Mouse (Mus musculus): ENCODE measurements around the gene Stx2. TPM values are rescaled to one million over a fixed set of nuclear protein-coding genes. Genes with fewer than 3 reads are reported as not detected.

Stx2 gene
- total and polyA plus RNA-seq, 2 experiments from 2014 or later = 12.5 to 17.4 TPM

DNA sequence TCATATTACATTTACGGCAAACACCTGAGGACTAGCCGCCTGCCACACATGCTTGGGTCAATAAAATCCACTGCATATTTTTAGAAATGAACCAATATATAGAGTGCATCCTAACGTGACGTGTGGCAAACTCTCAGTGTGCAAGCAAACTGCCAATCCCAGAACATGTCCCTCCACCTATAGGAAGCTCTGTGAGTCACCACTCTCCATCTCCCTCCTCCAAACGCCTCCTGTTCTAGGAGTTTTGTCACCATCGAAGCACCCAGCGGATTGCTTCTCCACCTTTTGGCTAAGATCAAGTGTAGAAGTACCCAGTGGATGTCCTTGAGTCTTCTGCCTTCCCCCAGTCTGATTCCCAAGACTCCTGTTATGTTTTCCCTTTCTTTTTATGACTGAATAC, 29.4 kb upstream of the Stx2 start:
- Histone ChIP-seq H3K9me3 (ENCODE audit: low read length) (no peaks in the 10 kb centered on the region), H3K4me2 (ENCODE audit: low read depth) (no peak overlapping the region), H3K27ac (ENCODE audit: low read depth, low read length) (no peak overlapping the region), H3K9ac (no peak overlapping the region), H3K4me1 (ENCODE audit: insufficient read depth) (no peaks in the 10 kb centered on the region), H3K36me3 (ENCODE audit: insufficient read depth) (no peaks in the 10 kb centered on the region), H3K27me3 (ENCODE audit: insufficient read depth, low read length) (no peaks in the 10 kb centered on the region), H3K4me3 (ENCODE audit: low read depth, low read length) (no peak overlapping the region)
- WGBS = 78% methylated on average over 7 of the region's 7 CpGs
- no peak for ATAC-seq
- no peak for TF ChIP-seq CTCF (IDR thresholded peaks at IDR 0.05; ENCODE audit: low read depth)
- DNase-seq = no peak

DNA sequence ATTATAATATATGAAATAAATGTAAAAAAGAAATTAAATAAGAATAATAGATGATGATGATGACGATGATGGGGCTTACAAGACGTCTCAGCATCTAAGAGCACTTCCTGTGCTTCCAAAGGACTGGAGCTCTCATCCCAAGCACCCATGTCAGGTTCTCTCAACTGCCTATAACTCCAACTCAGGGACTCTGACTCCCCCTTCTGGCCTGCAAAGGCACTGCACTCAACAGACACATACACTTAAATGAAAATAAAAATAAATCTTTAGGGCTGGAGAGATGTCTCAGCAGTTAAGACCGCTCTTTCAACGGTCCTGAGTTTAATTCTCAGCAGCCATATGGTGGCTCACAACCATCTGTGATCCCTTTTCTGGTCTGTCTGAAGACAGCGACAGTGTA, 28.3 kb upstream of the Stx2 start:
- Histone ChIP-seq H3K27me3 (ENCODE audit: insufficient read depth, low read length) (no peaks in the 10 kb centered on the region), H3K4me1 (ENCODE audit: insufficient read depth) (no peaks in the 10 kb centered on the region), H3K4me3 (ENCODE audit: low read depth, low read length) (no peak overlapping the region), H3K9ac (no peak overlapping the region), H3K9me3 (ENCODE audit: low read length) (no peaks in the 10 kb centered on the region), H3K27ac (ENCODE audit: low read depth, low read length) (no peak overlapping the region), H3K4me2 (ENCODE audit: low read depth) (no peak overlapping the region), H3K36me3 (ENCODE audit: insufficient read depth) (no peaks in the 10 kb centered on the region)
- DNase-seq (no peak), ATAC-seq (no peak)
- WGBS = 85% methylated on average over 5 of the region's 5 CpGs
- peak; percentile 45 for TF ChIP-seq CTCF (IDR thresholded peaks at IDR 0.05; ENCODE audit: low read depth)

DNA sequence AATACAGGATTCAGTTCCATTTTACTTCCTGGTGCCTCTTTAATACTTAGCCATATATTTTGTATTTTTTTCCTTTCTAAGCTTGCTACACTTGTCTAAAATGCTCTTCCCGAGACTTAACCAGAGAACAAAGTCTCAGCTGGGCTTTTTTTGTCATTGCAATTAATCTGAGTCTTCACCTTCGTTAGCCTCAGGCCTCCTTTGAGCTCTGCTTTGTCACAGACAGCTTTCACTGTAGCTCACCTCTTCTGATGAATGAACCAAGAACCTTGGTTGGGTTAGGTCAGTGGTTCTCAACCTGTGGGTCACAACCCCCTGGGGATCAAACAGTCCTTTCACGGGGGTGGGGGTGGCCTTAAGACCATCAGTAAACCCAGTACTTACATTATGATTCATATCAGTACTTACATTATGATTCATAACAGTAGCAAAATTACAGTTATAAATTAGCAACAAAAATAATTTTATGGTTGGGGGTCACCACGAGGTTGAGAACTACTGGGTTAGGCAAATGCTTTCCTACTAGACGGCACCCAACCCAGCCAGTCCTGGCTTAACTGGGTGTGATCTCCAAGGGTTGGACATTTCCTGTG, 20.9 kb upstream of the Stx2 start:
- no peak for TF ChIP-seq CTCF (IDR thresholded peaks at IDR 0.05; ENCODE audit: low read depth)
- Histone ChIP-seq H3K4me1 (ENCODE audit: insufficient read depth) (no peaks in the 10 kb centered on the region), H3K9ac (no peak overlapping the region), H3K4me2 (ENCODE audit: low read depth) (no peak overlapping the region), H3K27ac (ENCODE audit: low read depth, low read length) (no peak overlapping the region), H3K4me3 (ENCODE audit: low read depth, low read length) (no peak overlapping the region), H3K9me3 (ENCODE audit: low read length) (no peaks in the 10 kb centered on the region), H3K36me3 (ENCODE audit: insufficient read depth) (peaks cover 20% of the 10 kb centered on the region), H3K27me3 (ENCODE audit: insufficient read depth, low read length) (no peaks in the 10 kb centered on the region)
- no peak for DNase-seq
- WGBS = 58% methylated on average over 5 of the region's 5 CpGs
- no peak for ATAC-seq

DNA sequence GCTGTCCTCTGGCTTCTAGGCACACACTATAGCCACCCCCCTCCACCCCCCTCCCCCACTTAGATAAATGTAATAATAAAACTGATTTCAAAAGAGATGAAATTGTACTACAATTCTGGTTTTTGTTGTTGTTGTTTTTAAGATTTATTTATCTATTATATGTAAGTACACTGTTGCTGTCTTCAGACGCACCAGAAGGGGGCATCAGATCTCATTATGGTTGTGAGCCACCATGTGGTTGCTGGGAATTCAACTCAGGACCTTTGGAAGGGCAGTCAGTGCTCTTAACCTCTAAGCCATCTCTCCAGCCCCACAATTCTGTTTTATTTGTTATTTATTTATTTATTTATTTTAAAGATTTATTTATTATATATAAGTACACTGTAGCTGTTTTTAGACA, 18.3 kb upstream of the Stx2 start:
- no peak for DNase-seq
- Histone ChIP-seq H3K27me3 (ENCODE audit: insufficient read depth, low read length) (no peaks in the 10 kb centered on the region), H3K4me3 (ENCODE audit: low read depth, low read length) (no peak overlapping the region), H3K36me3 (ENCODE audit: insufficient read depth) (peaks cover 29% of the 10 kb centered on the region), H3K9me3 (ENCODE audit: low read length) (no peaks in the 10 kb centered on the region), H3K4me2 (ENCODE audit: low read depth) (no peak overlapping the region), H3K27ac (ENCODE audit: low read depth, low read length) (no peak overlapping the region), H3K9ac (no peak overlapping the region), H3K4me1 (ENCODE audit: insufficient read depth) (0 out of 2 replicates have a peak, but pooled peaks cover 4% of the 10 kb centered on the region)
- 0 out of 2 replicates have a peak, but pooled peaks have one; percentile 14 for TF ChIP-seq CTCF (IDR thresholded peaks at IDR 0.05; ENCODE audit: low read depth)
- ATAC-seq = no peak
- WGBS = 75% methylated on average over 1 of the region's 1 CpGs

DNA sequence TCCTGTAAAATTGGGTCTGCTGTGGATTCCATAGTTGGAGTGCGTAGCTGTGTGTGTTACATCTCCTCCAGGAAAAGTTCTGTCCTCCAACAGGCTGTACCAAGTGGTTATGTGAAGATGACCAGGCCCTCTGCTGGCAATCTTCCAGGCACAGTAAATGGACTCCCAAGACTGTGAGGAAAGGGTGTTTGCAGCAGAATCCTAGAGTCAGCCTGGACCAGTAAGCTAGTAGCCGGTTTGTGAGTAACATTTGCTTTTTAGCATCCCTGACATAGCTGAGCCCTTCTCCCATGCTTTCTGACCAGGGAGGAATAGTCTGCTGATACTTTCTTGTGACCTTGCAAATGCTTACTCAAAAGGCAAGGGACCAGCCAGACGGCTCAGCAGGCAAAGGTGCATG, 17.8 kb upstream of the Stx2 start:
- Histone ChIP-seq H3K27me3 (ENCODE audit: insufficient read depth, low read length) (no peaks in the 10 kb centered on the region), H3K36me3 (ENCODE audit: insufficient read depth) (peaks cover 29% of the 10 kb centered on the region), H3K4me2 (ENCODE audit: low read depth) (no peak overlapping the region), H3K9ac (no peak overlapping the region), H3K4me3 (ENCODE audit: low read depth, low read length) (no peak overlapping the region), H3K27ac (ENCODE audit: low read depth, low read length) (no peak overlapping the region), H3K4me1 (ENCODE audit: insufficient read depth) (0 out of 2 replicates have a peak, but pooled peaks cover 8% of the 10 kb centered on the region), H3K9me3 (ENCODE audit: low read length) (no peaks in the 10 kb centered on the region)
- no peak for TF ChIP-seq CTCF (IDR thresholded peaks at IDR 0.05; ENCODE audit: low read depth)
- DNase-seq (no peak), ATAC-seq (no peak)
- WGBS = 92% methylated on average over 3 of the region's 3 CpGs

DNA sequence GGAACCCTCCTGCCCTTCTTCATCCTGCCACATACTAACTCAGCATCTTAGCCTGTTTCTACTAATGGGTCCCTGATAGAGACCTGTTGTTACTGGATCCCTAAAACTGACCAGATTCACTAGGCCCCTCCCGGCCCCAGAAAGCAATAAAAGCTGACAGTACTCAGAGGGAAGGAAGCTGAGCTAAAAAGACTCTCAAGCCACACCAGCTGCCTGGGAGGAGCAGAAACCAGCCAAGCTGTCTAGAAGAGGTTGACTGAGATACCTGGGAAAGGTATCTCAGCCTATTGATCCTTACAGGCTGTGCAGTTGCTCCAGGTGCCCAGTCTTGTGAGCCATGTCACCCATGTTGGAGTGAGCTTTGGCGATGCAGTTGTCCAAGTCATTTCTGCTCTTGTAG, 17.4 kb upstream of the Stx2 start:
- WGBS = 97% methylated on average over 2 of the region's 2 CpGs
- TF ChIP-seq CTCF (IDR thresholded peaks at IDR 0.05; ENCODE audit: low read depth) = no peak

DNA sequence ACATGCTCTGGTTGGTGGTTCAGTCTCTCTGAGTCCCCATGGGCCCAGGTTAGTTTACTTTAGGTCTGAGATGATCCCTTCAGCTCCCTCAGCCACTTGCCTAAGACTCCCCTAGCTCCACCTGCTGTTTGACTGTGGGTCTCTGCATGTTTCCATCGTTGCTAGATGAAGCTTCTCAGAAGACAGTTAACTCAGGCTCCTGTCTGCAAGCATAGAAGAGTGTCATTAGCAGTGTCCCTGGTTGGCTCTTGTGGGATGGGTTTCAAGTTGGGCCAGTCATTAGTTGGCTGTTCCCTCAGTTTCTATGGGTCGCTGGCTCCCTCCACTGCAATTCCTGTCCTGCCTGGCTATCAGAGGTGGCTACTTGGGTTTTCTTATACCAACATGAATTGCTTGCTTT, 16.7 kb upstream of the Stx2 start:
- ATAC-seq = no peak
- Histone ChIP-seq H3K9ac (no peak overlapping the region), H3K4me1 (ENCODE audit: insufficient read depth) (0 out of 2 replicates have a peak, but pooled peaks cover 8% of the 10 kb centered on the region), H3K27ac (ENCODE audit: low read depth, low read length) (no peak overlapping the region), H3K9me3 (ENCODE audit: low read length) (no peaks in the 10 kb centered on the region), H3K4me3 (ENCODE audit: low read depth, low read length) (no peak overlapping the region), H3K27me3 (ENCODE audit: insufficient read depth, low read length) (no peaks in the 10 kb centered on the region), H3K4me2 (ENCODE audit: low read depth) (no peak overlapping the region), H3K36me3 (ENCODE audit: insufficient read depth) (peaks cover 29% of the 10 kb centered on the region)
- no peak for DNase-seq
- no peak for TF ChIP-seq CTCF (IDR thresholded peaks at IDR 0.05; ENCODE audit: low read depth)
- 32% methylated on average over 2 of the region's 2 CpGs for WGBS

More for the DNA sequence above, 17.4 kb upstream of the Stx2 start:
- no peaks in the 10 kb centered on the region for H3K9me3 ChIP-seq (ENCODE audit: low read length)
- peaks cover 29% of the 10 kb centered on the region for H3K36me3 ChIP-seq (ENCODE audit: insufficient read depth)
- no peak overlapping the region for H3K4me3 ChIP-seq (ENCODE audit: low read depth, low read length)
- no peak for DNase-seq
- H3K4me2 ChIP-seq (ENCODE audit: low read depth) = no peak overlapping the region
- no peak overlapping the region for H3K27ac ChIP-seq (ENCODE audit: low read depth, low read length)
- no peak overlapping the region for H3K9ac ChIP-seq
- no peak for ATAC-seq
- no peaks in the 10 kb centered on the region for H3K27me3 ChIP-seq (ENCODE audit: insufficient read depth, low read length)
- H3K4me1 ChIP-seq (ENCODE audit: insufficient read depth) = 0 out of 2 replicates have a peak, but pooled peaks cover 8% of the 10 kb centered on the region

Measured in forebrain, postnatal 0 days (tissue).